Mouse (Mus musculus): ENCODE data around the gene Arhgef3.

- no peak for TF ChIP-seq EP300 (IDR thresholded peaks at IDR 0.05; ENCODE audit: low read depth)
- no peak for TF ChIP-seq CTCF (IDR thresholded peaks at IDR 0.05; ENCODE audit: low read depth)
Observed at GRCm38 (mm10) chr14:27186596-27186995, 71.9 kb downstream of the Arhgef3 start.
